Comparison of ENCODE assay signal across 22 mouse cellular contexts in the genomic region with DNA sequence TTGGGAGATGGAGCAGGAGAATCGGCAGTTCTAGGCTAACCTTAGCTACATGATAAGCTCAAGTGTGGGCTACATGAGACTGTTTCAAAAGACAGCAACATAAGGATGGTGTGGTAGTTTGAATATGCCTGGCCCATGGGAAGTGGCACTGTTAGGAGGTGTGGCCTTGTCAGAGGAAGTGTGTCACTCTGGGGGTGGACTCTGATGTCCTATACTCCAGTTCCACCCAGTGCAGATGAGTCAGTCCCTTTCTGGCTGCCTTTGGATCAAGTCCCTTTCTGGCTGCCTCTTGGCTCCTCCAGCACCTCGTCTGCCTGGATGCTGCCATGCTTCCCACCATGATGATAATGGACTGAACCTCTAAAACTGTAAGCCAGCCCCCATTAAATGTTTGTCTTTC.
"Had no signal": no experiment of that assay in that cellular context is flagged by ENCODE, and none has a peak within 500 bp of the region (broad histone marks: within the 10 kb centered on the region; RNA-seq: fewer than 3 reads in every experiment).

No protein-coding gene starts in this region.

- H3K4me3 ChIP-seq: left cerebral cortex, adult 2 months; limb, embryonic 12.5 days; limb, embryonic 15.5 days; lung, embryonic 15.5 days; midbrain, embryonic 12.5 days; midbrain, embryonic 15.5 days; neural tube, embryonic 12.5 days; neural tube, embryonic 15.5 days had no signal

- H3K36me3 ChIP-seq: midbrain, embryonic 15.5 days; neural tube, embryonic 15.5 days had no signal

- H3K27me3 ChIP-seq: limb, embryonic 12.5 days; limb, embryonic 15.5 days; lung, embryonic 15.5 days; midbrain, embryonic 12.5 days; midbrain, embryonic 15.5 days; neural tube, embryonic 12.5 days; neural tube, embryonic 15.5 days had no signal

- H3K27ac ChIP-seq: kidney, postnatal 0 days; left cerebral cortex, adult 2 months; limb, embryonic 12.5 days; limb, embryonic 15.5 days; liver, embryonic 14.5 days; lung, embryonic 15.5 days; midbrain, embryonic 12.5 days; midbrain, embryonic 15.5 days; neural tube, embryonic 12.5 days; neural tube, embryonic 15.5 days; stomach, postnatal 0 days had no signal

- H3K9me3 ChIP-seq: limb, embryonic 12.5 days; limb, embryonic 15.5 days; lung, embryonic 15.5 days; midbrain, embryonic 12.5 days; midbrain, embryonic 15.5 days; neural tube, embryonic 12.5 days; neural tube, embryonic 15.5 days had no signal

- H3K4me1 ChIP-seq: limb, embryonic 12.5 days; limb, embryonic 15.5 days; lung, embryonic 15.5 days; midbrain, embryonic 12.5 days; midbrain, embryonic 15.5 days; neural tube, embryonic 12.5 days; neural tube, embryonic 15.5 days had no signal

- H3K4me2 ChIP-seq: limb, embryonic 12.5 days; limb, embryonic 15.5 days; lung, embryonic 15.5 days; midbrain, embryonic 12.5 days; midbrain, embryonic 15.5 days; neural tube, embryonic 12.5 days; neural tube, embryonic 15.5 days had no signal

- ATAC-seq: midbrain, embryonic 15.5 days had no signal

- H3K9ac ChIP-seq: limb, embryonic 12.5 days; limb, embryonic 15.5 days; liver, embryonic 14.5 days; lung, embryonic 15.5 days; midbrain, embryonic 12.5 days; midbrain, embryonic 15.5 days; neural tube, embryonic 12.5 days; neural tube, embryonic 15.5 days had no signal

- DNase-seq: layer of hippocampus, postnatal 36 days; left cerebral cortex, postnatal 4 days; lung, adult 18-20 months; lung, postnatal 10 days; lung, postnatal 4 days; right cerebral cortex, adult 18-20 months; right cerebral cortex, postnatal 14 days; right cerebral cortex, postnatal 4 days; thymus, adult 2 months; thymus, postnatal 14 days; thymus, postnatal 4 days had no signal
